Mouse (Mus musculus) embryonic facial prominence, embryonic 12.5 days (tissue): Measurements from ENCODE around the gene 4930505A04Rik. TPM values are rescaled to one million over a fixed set of nuclear protein-coding genes. Genes with fewer than 3 reads are reported as not detected.

ENCODE experiments used
- ATAC-seq: fragments of 200-750 bp; cut with Nextera tagmentation; 2 replicates; pipeline ENCODE4 v1.8.0; 2017; ENCODE audit not compliant: insufficient number of reproducible peaks, insufficient read depth, low FRiP score, low TSS enrichment
- H3K27ac ChIP-seq: fragments of 300-500 bp; sonication (generic); 2 replicates; pipeline ENCODE4 v1.5.1; 2016; ENCODE audit warnings: mild to moderate bottlenecking
- H3K27me3 ChIP-seq: fragments of 300-500 bp; sonication (generic); 2 replicates; pipeline ENCODE4 v1.6.1; 2016; ENCODE audit warnings: mild to moderate bottlenecking, moderate library complexity
- H3K36me3 ChIP-seq: fragments of 300-500 bp; sonication (generic); 2 replicates; pipeline ENCODE4 v1.6.1; 2016; ENCODE audit warnings: mild to moderate bottlenecking
- H3K4me1 ChIP-seq: fragments of 300-500 bp; sonication (generic); 2 replicates; pipeline ENCODE4 v1.6.1; 2016
- H3K4me2 ChIP-seq: fragments of 300-500 bp; sonication (generic); replicated peaks from 2 replicates; pipeline ENCODE4 v1.6.1; 2016; ENCODE audit warnings: mild to moderate bottlenecking, moderate library complexity
- H3K4me3 ChIP-seq: fragments of 300-500 bp; sonication (generic); 2 replicates; pipeline ENCODE4 v1.5.1; 2016; ENCODE audit warnings: mild to moderate bottlenecking
- H3K9ac ChIP-seq: fragments of 300-500 bp; sonication (generic); 2 replicates; pipeline ENCODE4 v1.6.1; 2016; ENCODE audit warnings: mild to moderate bottlenecking, moderate library complexity
- H3K9me3 ChIP-seq: fragments of 300-500 bp; sonication (generic); 2 replicates; pipeline ENCODE4 v1.6.1; 2016; ENCODE audit warnings: mild to moderate bottlenecking, moderate library complexity
- WGBS: fragments of 180-500 bp; shearing (Covaris S2); methylation state at CpG from one replicate; pipeline ENCODE4 v1.1.7; 2016; 5-methylcytosine and 5-hydroxymethylcytosine counted together
- polyA plus RNA-seq: library from polyadenylated mRNA; unstranded; fragments of >200 nt; fragmentation: Nextera tagmentation; extraction: Ambion mirVana; gene quantifications from 2 replicates; pipeline ENCODE4 v1.2.1, GENCODE M21; 2016

The 4930505A04Rik gene
- polyA plus RNA-seq = not detected in 2 replicates

GRCm38 (mm10) chr11:30471751-30472593 lies at the start of gene 4930505A04Rik:
Gene 4930505A04Rik, minus strand, starts transcription at chr11:30471827.
- H3K27ac ChIP-seq = peak within 1 kb of the TSS; percentile 63
- H3K27me3 ChIP-seq = no peaks in the 10 kb centered on the region
- H3K36me3 ChIP-seq = no peaks in the 10 kb centered on the region
- 7% methylated on average over 17 of the region's 17 CpGs for WGBS
- H3K4me3 ChIP-seq = peak within 1 kb of the TSS; percentile 49
- peak within 1 kb of the TSS; percentile 63 for H3K4me2 ChIP-seq
- ATAC-seq = peak; percentile 95
- H3K4me1 ChIP-seq = no peaks in the 10 kb centered on the region
- H3K9ac ChIP-seq = peak within 1 kb of the TSS; percentile 58
- H3K9me3 ChIP-seq = no peaks in the 10 kb centered on the region

GRCm38 (mm10) chr11:30517133-30517532 lies 45.5 kb upstream of the 4930505A04Rik start:
- Histone ChIP-seq H3K36me3 (no peaks in the 10 kb centered on the region), H3K9ac (no peak overlapping the region), H3K9me3 (no peaks in the 10 kb centered on the region), H3K4me1 (no peaks in the 10 kb centered on the region), H3K27ac (no peak overlapping the region), H3K4me3 (no peak overlapping the region), H3K27me3 (no peaks in the 10 kb centered on the region), H3K4me2 (no peak overlapping the region)
- ATAC-seq = no peak
- WGBS = 76% methylated on average over 2 of the region's 2 CpGs

- Histone ChIP-seq H3K27ac (no peak overlapping the region), H3K4me1 (no peaks in the 10 kb centered on the region), H3K4me2 (no peak overlapping the region), H3K27me3 (no peaks in the 10 kb centered on the region), H3K36me3 (no peaks in the 10 kb centered on the region), H3K9ac (no peak overlapping the region), H3K9me3 (no peaks in the 10 kb centered on the region), H3K4me3 (no peak overlapping the region)
- WGBS = 89% methylated on average over 4 of the region's 4 CpGs
- no peak for ATAC-seq
These were observed 36.6 kb upstream of the 4930505A04Rik start for GRCm38 (mm10) chr11:30508178-30508577.

DNA sequence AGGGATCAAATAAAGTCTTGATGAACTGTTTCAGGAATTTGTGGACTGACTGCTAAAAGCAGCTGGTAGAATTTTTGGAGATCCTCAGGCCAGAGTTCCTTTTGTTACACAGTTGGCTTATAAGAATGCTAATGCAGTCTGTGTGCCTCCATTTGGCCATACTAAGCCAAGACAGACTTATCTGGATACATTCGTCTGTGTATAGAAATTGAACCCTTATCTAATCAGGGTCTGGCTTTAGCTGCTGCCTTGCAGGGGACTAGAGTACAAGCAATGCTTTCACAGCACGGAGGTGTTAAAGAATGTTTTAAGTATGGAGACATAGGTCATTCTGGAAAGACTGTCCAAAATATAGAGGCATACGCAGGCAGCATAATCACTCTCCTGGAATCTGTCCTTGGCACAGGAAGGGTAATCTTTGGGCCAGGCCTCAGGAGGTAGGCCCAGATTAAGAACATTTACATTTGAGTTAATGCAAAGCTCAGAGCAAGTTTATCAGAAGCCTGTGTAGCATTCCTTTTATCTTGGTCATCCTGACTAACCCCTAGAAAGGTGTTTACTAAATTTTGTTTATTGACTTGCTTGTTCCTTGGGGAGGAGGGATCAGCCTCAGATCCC lies 27.2 kb upstream of the 4930505A04Rik start:
- Histone ChIP-seq H3K4me2 (no peak overlapping the region), H3K36me3 (no peaks in the 10 kb centered on the region), H3K27ac (no peak overlapping the region), H3K27me3 (no peaks in the 10 kb centered on the region), H3K9ac (no peak overlapping the region), H3K4me1 (no peaks in the 10 kb centered on the region), H3K9me3 (no peaks in the 10 kb centered on the region), H3K4me3 (no peak overlapping the region)
- 73% methylated on average over 3 of the region's 3 CpGs for WGBS
- no peak for ATAC-seq

GRCm38 (mm10) chr11:30497151-30497550 lies 25.5 kb upstream of the 4930505A04Rik start:
- Histone ChIP-seq H3K4me2 (no peak overlapping the region), H3K4me3 (no peak overlapping the region), H3K4me1 (no peaks in the 10 kb centered on the region), H3K27me3 (no peaks in the 10 kb centered on the region), H3K27ac (no peak overlapping the region), H3K36me3 (no peaks in the 10 kb centered on the region), H3K9me3 (no peaks in the 10 kb centered on the region), H3K9ac (no peak overlapping the region)
- no peak for ATAC-seq
- 52% methylated on average over 2 of the region's 2 CpGs for WGBS

- H3K4me1 ChIP-seq = no peaks in the 10 kb centered on the region
- H3K9me3 ChIP-seq = no peaks in the 10 kb centered on the region
- H3K36me3 ChIP-seq = no peaks in the 10 kb centered on the region
- H3K27ac ChIP-seq = no peak overlapping the region
- no peak overlapping the region for H3K9ac ChIP-seq
- ATAC-seq = no peak
- no peaks in the 10 kb centered on the region for H3K27me3 ChIP-seq
- no peak overlapping the region for H3K4me3 ChIP-seq
- no peak overlapping the region for H3K4me2 ChIP-seq
These were observed 20.1 kb upstream of the 4930505A04Rik start for GRCm38 (mm10) chr11:30491515-30492260.

DNA sequence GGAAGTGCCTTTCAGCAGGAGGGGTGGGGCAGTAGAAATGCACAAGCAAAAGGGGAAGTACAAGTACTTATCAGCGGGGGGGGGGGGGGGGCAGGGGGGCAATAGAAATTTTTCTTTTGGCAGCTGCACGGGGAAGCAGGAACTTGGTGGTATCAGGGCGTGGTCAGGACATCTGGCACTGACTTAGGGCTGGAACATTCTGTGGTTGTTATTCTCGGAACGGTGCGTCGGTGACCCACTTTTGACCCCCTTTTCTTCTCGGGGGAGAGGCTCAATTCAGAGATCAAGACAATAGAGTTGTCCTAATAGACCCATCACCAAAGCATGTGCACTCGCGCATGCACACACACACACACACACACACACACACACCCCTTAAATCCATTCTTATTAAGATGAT lies 16.6 kb upstream of the 4930505A04Rik start:
- Histone ChIP-seq H3K9ac (no peak overlapping the region), H3K4me1 (no peaks in the 10 kb centered on the region), H3K27me3 (no peaks in the 10 kb centered on the region), H3K4me2 (no peak overlapping the region), H3K4me3 (no peak overlapping the region), H3K27ac (no peak overlapping the region), H3K9me3 (no peaks in the 10 kb centered on the region), H3K36me3 (no peaks in the 10 kb centered on the region)
- no peak for ATAC-seq
- 80% methylated on average over 10 of the region's 10 CpGs for WGBS

- Histone ChIP-seq H3K4me1 (no peaks in the 10 kb centered on the region), H3K4me2 (no peak overlapping the region), H3K36me3 (no peaks in the 10 kb centered on the region), H3K9me3 (no peaks in the 10 kb centered on the region), H3K27me3 (no peaks in the 10 kb centered on the region), H3K9ac (no peak overlapping the region), H3K4me3 (no peak overlapping the region), H3K27ac (no peak overlapping the region)
- no peak for ATAC-seq
- 83% methylated on average over 4 of the region's 4 CpGs for WGBS
These were observed 11.7 kb upstream of the 4930505A04Rik start for GRCm38 (mm10) chr11:30483286-30483685.

DNA sequence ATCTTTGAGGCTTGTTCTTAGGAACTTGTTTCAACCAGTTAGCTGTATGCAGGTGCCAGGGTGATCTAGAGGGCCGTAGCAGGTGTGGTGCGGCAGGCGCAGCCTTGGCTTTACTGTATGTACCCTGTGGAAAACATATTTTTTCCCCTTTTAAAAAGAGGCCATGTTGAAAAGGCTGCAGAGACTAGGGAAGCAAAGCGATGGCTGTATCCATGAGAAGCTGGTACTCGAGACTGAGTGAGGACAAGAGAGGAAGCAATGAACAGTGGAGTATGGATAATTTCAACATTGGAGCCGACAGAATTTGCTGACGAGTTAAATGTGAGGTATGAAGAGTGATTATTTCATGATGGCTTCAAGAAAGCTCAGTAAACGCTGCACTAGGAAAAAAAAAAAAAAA lies 440 bp downstream of the 4930505A04Rik start:
- H3K4me3 ChIP-seq = no peak overlapping the region
- WGBS = 65% methylated on average over 8 of the region's 8 CpGs

DNA sequence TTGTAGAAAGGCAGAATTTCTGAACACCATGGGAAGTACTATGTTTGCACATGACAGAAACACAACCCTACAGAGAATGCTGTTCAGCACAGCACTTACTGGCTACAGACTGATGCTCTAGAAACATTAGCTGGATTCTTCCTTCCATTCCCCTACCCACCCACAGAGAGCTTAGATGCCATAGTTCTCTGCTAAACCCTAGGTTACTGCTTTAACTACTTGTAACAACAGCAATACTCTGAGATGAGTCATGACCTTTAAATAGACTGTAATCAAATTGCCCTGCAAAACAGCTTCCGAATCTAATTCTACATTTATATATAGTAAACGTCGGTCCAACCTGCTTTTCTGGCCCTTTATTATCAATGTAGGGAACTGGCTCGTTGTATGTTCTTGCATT lies 17.3 kb downstream of the 4930505A04Rik start:
- Histone ChIP-seq H3K4me1 (no peaks in the 10 kb centered on the region), H3K4me3 (no peak overlapping the region), H3K4me2 (no peak overlapping the region), H3K9me3 (no peaks in the 10 kb centered on the region), H3K9ac (no peak overlapping the region), H3K27ac (no peak overlapping the region), H3K36me3 (no peaks in the 10 kb centered on the region), H3K27me3 (no peaks in the 10 kb centered on the region)
- ATAC-seq = no peak
- 84% methylated on average over 4 of the region's 4 CpGs for WGBS

More for the DNA sequence above, 440 bp downstream of the 4930505A04Rik start:
- no peaks in the 10 kb centered on the region for H3K27me3 ChIP-seq
- H3K4me2 ChIP-seq = peak overlapping the region; percentile 63
- no peaks in the 10 kb centered on the region for H3K36me3 ChIP-seq
- no peaks in the 10 kb centered on the region for H3K9me3 ChIP-seq
- peak overlapping the region; percentile 63 for H3K27ac ChIP-seq
- no peaks in the 10 kb centered on the region for H3K4me1 ChIP-seq
- 0 out of 2 replicates have a peak, but pooled peaks have one; percentile 3 for ATAC-seq
- H3K9ac ChIP-seq = no peak overlapping the region; the same call in 1 of the 2 replicates

- no peaks in the 10 kb centered on the region for H3K4me1 ChIP-seq
These were observed 23.5 kb downstream of the 4930505A04Rik start for GRCm38 (mm10) chr11:30448126-30448525.

More at GRCm38 (mm10) chr11:30448126-30448525, 23.5 kb downstream of the 4930505A04Rik start:
- H3K36me3 ChIP-seq = no peaks in the 10 kb centered on the region
- no peaks in the 10 kb centered on the region for H3K27me3 ChIP-seq
- no peak for ATAC-seq
- H3K9me3 ChIP-seq = no peaks in the 10 kb centered on the region
- H3K9ac ChIP-seq = no peak overlapping the region
- no peak overlapping the region for H3K4me3 ChIP-seq
- no peak overlapping the region for H3K4me2 ChIP-seq
- H3K27ac ChIP-seq = no peak overlapping the region
- WGBS = 88% methylated on average over 2 of the region's 2 CpGs
